Mouse (Mus musculus) liver, adult 2 months (tissue): ENCODE data around the gene Nanog. TPM values are rescaled to one million over a fixed set of nuclear protein-coding genes. Genes with fewer than 3 reads are reported as not detected.

Source experiments
- DNase-seq: peaks from one replicate; pipeline ENCODE4 v3.0.0-alpha.2; 2011; ENCODE audit warnings: low read depth, low spot score; ENCODE audit errors: extremely low read depth
- H3K27ac ChIP-seq: fragments of 200-500 bp; replicated peaks from 2 replicates; pipeline ENCODE4 v1.5.1; 2012; ENCODE audit warnings: low read depth, mild to moderate bottlenecking, control low read depth, inconsistent platforms, low read length; ENCODE audit not compliant: insufficient read depth
- H3K27me3 ChIP-seq: fragments of 200-500 bp; 2 replicates; pipeline ENCODE4 v1.6.1; 2012; ENCODE audit warnings: mild to moderate bottlenecking, moderate library complexity, low read length, inconsistent platforms; ENCODE audit not compliant: control insufficient read depth, insufficient read depth
- H3K36me3 ChIP-seq: fragments of 200-500 bp; 2 replicates; pipeline ENCODE4 v1.6.1; 2012; ENCODE audit warnings: low read length, inconsistent platforms; ENCODE audit not compliant: control insufficient read depth, insufficient read depth
- H3K4me1 ChIP-seq: fragments of 200-500 bp; 2 replicates; pipeline ENCODE4 v1.6.1; 2011; ENCODE audit warnings: low read length; ENCODE audit not compliant: control insufficient read depth, insufficient read depth
- H3K4me3 ChIP-seq: fragments of 200-500 bp; 2 replicates; pipeline ENCODE4 v1.5.1; 2011; ENCODE audit warnings: low read depth, mild to moderate bottlenecking, control low read depth, low read length, moderate library complexity; ENCODE audit not compliant: insufficient read depth
- H3K79me2 ChIP-seq: fragments of 200-500 bp; 2 replicates; pipeline ENCODE4 v1.6.1; 2012; ENCODE audit warnings: inconsistent platforms, mild to moderate bottlenecking, low read length, moderate library complexity; ENCODE audit not compliant: control insufficient read depth, insufficient read depth
- H3K9ac ChIP-seq: fragments of 200-500 bp; 2 replicates; pipeline ENCODE4 v1.6.1; 2012; ENCODE audit warnings: low read depth, mild to moderate bottlenecking, control low read depth, inconsistent platforms, low read length
- CTCF ChIP-seq: fragments of 200-500 bp; IDR thresholded peaks from 2 replicates; pipeline ENCODE4 v1.5.1; 2011; ENCODE audit warnings: low read depth, low read length, control low read depth
- POLR2A ChIP-seq: fragments of 200-500 bp; IDR thresholded peaks from 2 replicates; pipeline ENCODE4 v1.6.1; 2011; ENCODE audit warnings: low read length, control low read depth; ENCODE audit not compliant: insufficient read depth; ENCODE audit errors: extremely low read depth
- WGBS: fragments of 180-500 bp; shearing (Covaris S2); methylation state at CpG from one replicate; pipeline ENCODE4 v1.1.7; 2018; 5-methylcytosine and 5-hydroxymethylcytosine counted together
- polyA plus RNA-seq: library from polyadenylated mRNA; depleted of rRNA; stranded (reverse); fragments of >200 nt; gene quantifications from 2 replicates; pipeline ENCODE4 v1.2.3, GENCODE M21; 2012; rRNA removed
- total RNA-seq: library from RNA; depleted of rRNA; stranded (reverse); fragments of >200 nt; gene quantifications from 2 replicates; pipeline ENCODE4 v1.2.3, GENCODE M21; 2014; rRNA removed

Nanog gene
- not detected in 2 replicates for total RNA-seq
- not detected in 2 replicates for polyA plus RNA-seq

- Histone ChIP-seq H3K27me3 (peaks cover 5% of the 10 kb centered on the region; the same call in 1 of the 2 replicates), H3K36me3 (no peaks in the 10 kb centered on the region), H3K4me1 (no peaks in the 10 kb centered on the region), H3K4me3 (no peak within 1 kb of the TSS), H3K9ac (no peak within 1 kb of the TSS), H3K79me2 (no peaks in the 10 kb centered on the region), H3K27ac (no peak within 1 kb of the TSS)
- WGBS: 48% methylated on average over 12 of the region's 12 CpGs
- no peak for TF ChIP-seq POLR2A
- DNase-seq: no peak
Measured at GRCm38 (mm10) chr6:122707036-122707800, at the start of gene Nanog. Gene Nanog, plus strand, starts transcription at chr6:122707489.

GRCm38 (mm10) chr6:122657630-122658029, 49.7 kb upstream of the Nanog start:
- no peak overlapping the region for H3K9ac ChIP-seq
- H3K4me1 ChIP-seq: no peaks in the 10 kb centered on the region
- peak; percentile 54 for DNase-seq
- H3K27ac ChIP-seq: peak overlapping the region; percentile 31; the same call in 1 of the 2 replicates
- no peak overlapping the region for H3K4me3 ChIP-seq
- WGBS: 74% methylated on average over 5 of the region's 5 CpGs
- H3K36me3 ChIP-seq: no peaks in the 10 kb centered on the region
- no peaks in the 10 kb centered on the region for H3K79me2 ChIP-seq
- TF ChIP-seq POLR2A (no peak), CTCF (no peak)
- H3K27me3 ChIP-seq: no peaks in the 10 kb centered on the region

GRCm38 (mm10) chr6:122659567-122659966, 47.7 kb upstream of the Nanog start:
- H3K36me3 ChIP-seq: no peaks in the 10 kb centered on the region
- no peaks in the 10 kb centered on the region for H3K79me2 ChIP-seq
- whole genome bisulfite sequencing: 24% methylated on average over 7 of the region's 7 CpGs
- no peaks in the 10 kb centered on the region for H3K4me1 ChIP-seq
- TF ChIP-seq POLR2A (no peak), CTCF (no peak)
- H3K27ac ChIP-seq: no peak overlapping the region
- no peak for DNase-seq
- no peak overlapping the region for H3K4me3 ChIP-seq
- H3K9ac ChIP-seq: no peak overlapping the region
- H3K27me3 ChIP-seq: no peaks in the 10 kb centered on the region; the same call in 1 of the 2 replicates

GRCm38 (mm10) chr6:122660601-122661379, 46.5 kb upstream of the Nanog start:
- TF ChIP-seq CTCF (peak; percentile 23; the same call in 1 of the 2 replicates), POLR2A (no peak)
- Histone ChIP-seq H3K79me2 (no peaks in the 10 kb centered on the region), H3K4me1 (no peaks in the 10 kb centered on the region), H3K27ac (no peak overlapping the region), H3K27me3 (no peaks in the 10 kb centered on the region; the same call in 1 of the 2 replicates), H3K4me3 (no peak overlapping the region), H3K9ac (no peak overlapping the region), H3K36me3 (no peaks in the 10 kb centered on the region)
- 38% methylated on average over 8 of the region's 8 CpGs for WGBS
- DNase-seq: peak; percentile 26

GRCm38 (mm10) chr6:122662551-122663264, 44.6 kb upstream of the Nanog start:
- Histone ChIP-seq H3K79me2 (no peaks in the 10 kb centered on the region), H3K4me1 (no peaks in the 10 kb centered on the region), H3K9ac (no peak overlapping the region), H3K27me3 (no peaks in the 10 kb centered on the region; the same call in 1 of the 2 replicates), H3K36me3 (no peaks in the 10 kb centered on the region), H3K27ac (no peak overlapping the region), H3K4me3 (no peak overlapping the region)
- WGBS: 31% methylated on average over 22 of the region's 22 CpGs
- TF ChIP-seq POLR2A (no peak), CTCF (no peak)
- DNase-seq: no peak
